Mouse (Mus musculus): ENCODE measurements around the gene Cbfa2t2. TPM values are rescaled to one million over a fixed set of nuclear protein-coding genes. Genes with fewer than 3 reads are reported as not detected.

Cbfa2t2 gene
- total RNA-seq (2014; rRNA removed) = 53.2 and 57.8 TPM in 2 replicates
- 30.0 and 31.3 TPM in 2 replicates for polyA plus RNA-seq (2015; fragmentation: Nextera tagmentation; extraction: Ambion mirVana)

GRCm38 (mm10) chr2:154436458-154437190 lies at the start of gene Cbfa2t2:
Gene Cbfa2t2 (plus strand): TSS chr2:154436481.
- no peaks in the 10 kb centered on the region for H3K36me3 ChIP-seq (ENCODE audit: insufficient read depth, low read length)
- H3K4me1 ChIP-seq (ENCODE audit: insufficient read depth, low read length) = peaks cover 4% of the 10 kb centered on the region; the same call in 1 of the 2 replicates
- H3K9me3 ChIP-seq (ENCODE audit: low read length) = no peaks in the 10 kb centered on the region
- peak; percentile 24 for DNase-seq (ENCODE audit: low spot score)
- H3K27me3 ChIP-seq (ENCODE audit: insufficient read depth, low read length) = no peaks in the 10 kb centered on the region
- TF ChIP-seq CTCF (IDR thresholded peaks at IDR 0.05) = no peak
- whole genome bisulfite sequencing = under 1% methylated on average over 34 of the region's 70 CpGs
- peak; percentile 72 for ATAC-seq (ENCODE audit: low FRiP score)
- H3K27ac ChIP-seq (ENCODE audit: low read depth, low read length) = peak within 1 kb of the TSS; percentile 87
- H3K9ac ChIP-seq (replicated peaks; ENCODE audit: low read length, poor library complexity, severe bottlenecking) = peak within 1 kb of the TSS; percentile 93
- H3K4me3 ChIP-seq (ENCODE audit: low read depth, low read length) = peak within 1 kb of the TSS; percentile 89
- peak within 1 kb of the TSS; percentile 61 for H3K4me2 ChIP-seq (ENCODE audit: low read depth, low read length, poor library complexity, severe bottlenecking)

GRCm38 (mm10) chr2:154390180-154390964 lies 45.9 kb upstream of the Cbfa2t2 start:
- Histone ChIP-seq H3K4me1 (ENCODE audit: insufficient read depth, low read length) (no peaks in the 10 kb centered on the region), H3K9me3 (ENCODE audit: low read length) (no peaks in the 10 kb centered on the region), H3K27ac (ENCODE audit: low read depth, low read length) (no peak overlapping the region), H3K36me3 (ENCODE audit: insufficient read depth, low read length) (no peaks in the 10 kb centered on the region), H3K4me2 (ENCODE audit: low read depth, low read length, poor library complexity, severe bottlenecking) (no peak overlapping the region), H3K4me3 (ENCODE audit: low read depth, low read length) (no peak overlapping the region), H3K27me3 (ENCODE audit: insufficient read depth, low read length) (no peaks in the 10 kb centered on the region), H3K9ac (replicated peaks; ENCODE audit: low read length, poor library complexity, severe bottlenecking) (no peak overlapping the region; the same call in 1 of the 2 replicates)
- ATAC-seq (ENCODE audit: low FRiP score) (no peak), DNase-seq (ENCODE audit: low spot score) (peak; percentile 45)
- WGBS = 82% methylated on average over 11 of the region's 11 CpGs
- TF ChIP-seq CTCF (IDR thresholded peaks at IDR 0.05) = no peak

GRCm38 (mm10) chr2:154394602-154395001 lies 41.7 kb upstream of the Cbfa2t2 start:
- ATAC-seq (ENCODE audit: low FRiP score) = no peak
- no peak overlapping the region for H3K9ac ChIP-seq (replicated peaks; ENCODE audit: low read length, poor library complexity, severe bottlenecking)
- peak; percentile 52 for DNase-seq (ENCODE audit: low spot score)
- 79% methylated on average over 3 of the region's 3 CpGs for WGBS
- H3K36me3 ChIP-seq (ENCODE audit: insufficient read depth, low read length) = peaks cover 11% of the 10 kb centered on the region; the same call in 1 of the 2 replicates
- H3K27ac ChIP-seq (ENCODE audit: low read depth, low read length) = no peak overlapping the region
- no peaks in the 10 kb centered on the region for H3K4me1 ChIP-seq (ENCODE audit: insufficient read depth, low read length)
- no peak for TF ChIP-seq CTCF (IDR thresholded peaks at IDR 0.05)
- H3K27me3 ChIP-seq (ENCODE audit: insufficient read depth, low read length) = no peaks in the 10 kb centered on the region
- no peaks in the 10 kb centered on the region for H3K9me3 ChIP-seq (ENCODE audit: low read length)
- no peak overlapping the region for H3K4me3 ChIP-seq (ENCODE audit: low read depth, low read length)
- no peak overlapping the region for H3K4me2 ChIP-seq (ENCODE audit: low read depth, low read length, poor library complexity, severe bottlenecking)

- no peak overlapping the region for H3K4me2 ChIP-seq (ENCODE audit: low read depth, low read length, poor library complexity, severe bottlenecking)
- H3K4me1 ChIP-seq (ENCODE audit: insufficient read depth, low read length) = no peaks in the 10 kb centered on the region
- no peaks in the 10 kb centered on the region for H3K27me3 ChIP-seq (ENCODE audit: insufficient read depth, low read length)
- ATAC-seq (ENCODE audit: low FRiP score) (no peak), DNase-seq (ENCODE audit: low spot score) (no peak)
- no peak overlapping the region for H3K27ac ChIP-seq (ENCODE audit: low read depth, low read length)
- peaks cover 13% of the 10 kb centered on the region; the same call in 1 of the 2 replicates for H3K36me3 ChIP-seq (ENCODE audit: insufficient read depth, low read length)
- no peak overlapping the region for H3K4me3 ChIP-seq (ENCODE audit: low read depth, low read length)
- WGBS = 90% methylated on average over 2 of the region's 2 CpGs
- no peaks in the 10 kb centered on the region for H3K9me3 ChIP-seq (ENCODE audit: low read length)
- no peak overlapping the region for H3K9ac ChIP-seq (replicated peaks; ENCODE audit: low read length, poor library complexity, severe bottlenecking)
- TF ChIP-seq CTCF (IDR thresholded peaks at IDR 0.05) = no peak
These were observed 39.8 kb upstream of the Cbfa2t2 start for GRCm38 (mm10) chr2:154396529-154396928.

GRCm38 (mm10) chr2:154398267-154398666 lies 38.0 kb upstream of the Cbfa2t2 start:
- H3K27ac ChIP-seq (ENCODE audit: low read depth, low read length) = no peak overlapping the region
- 82% methylated on average over 7 of the region's 7 CpGs for WGBS

More at GRCm38 (mm10) chr2:154398267-154398666, 38.0 kb upstream of the Cbfa2t2 start:
- no peaks in the 10 kb centered on the region for H3K9me3 ChIP-seq (ENCODE audit: low read length)
- H3K4me1 ChIP-seq (ENCODE audit: insufficient read depth, low read length) = no peaks in the 10 kb centered on the region
- no peaks in the 10 kb centered on the region for H3K27me3 ChIP-seq (ENCODE audit: insufficient read depth, low read length)
- H3K9ac ChIP-seq (replicated peaks; ENCODE audit: low read length, poor library complexity, severe bottlenecking) = no peak overlapping the region
- no peak for ATAC-seq (ENCODE audit: low FRiP score)
- H3K4me2 ChIP-seq (ENCODE audit: low read depth, low read length, poor library complexity, severe bottlenecking) = no peak overlapping the region
- TF ChIP-seq CTCF (IDR thresholded peaks at IDR 0.05) = no peak
- peaks cover 13% of the 10 kb centered on the region; the same call in 1 of the 2 replicates for H3K36me3 ChIP-seq (ENCODE audit: insufficient read depth, low read length)
- H3K4me3 ChIP-seq (ENCODE audit: low read depth, low read length) = no peak overlapping the region
- no peak for DNase-seq (ENCODE audit: low spot score)

All from midbrain, postnatal 0 days (tissue).